Mouse (Mus musculus) ovary, postnatal 14 days (tissue): ENCODE measurements at regions not wholly inside any gene's neighbourhood (a gene's known extent, or its start where the extent isn't known, plus 50 kb on each side); places are given as distances from the start of the nearest gene placed in this dataset.

Source experiments
- DNase-seq: peaks from one replicate; pipeline ENCODE4 v3.0.0; 2022; ENCODE audit warnings: low spot score

DNA sequence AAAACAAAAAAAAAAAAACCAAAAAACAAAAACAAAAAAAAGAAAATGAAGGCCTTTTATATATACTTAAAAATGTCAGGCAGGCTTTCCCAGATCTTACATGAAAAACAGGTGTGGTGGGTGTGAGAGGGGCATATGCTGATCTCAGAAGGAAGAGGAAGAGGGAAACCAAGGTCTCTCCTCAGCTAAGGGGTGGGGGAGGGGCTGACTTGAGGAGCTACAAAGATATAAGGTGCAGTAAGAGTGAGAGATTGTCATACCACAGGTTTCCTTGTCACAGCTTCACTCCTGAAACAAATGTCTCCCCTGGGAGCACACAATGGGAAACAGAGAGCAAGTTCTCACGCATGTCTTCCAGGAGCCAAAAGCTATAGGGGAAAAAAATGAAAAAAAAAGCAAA, 440.0 kb downstream of the Tns3 start:
- no peak for DNase-seq

DNA sequence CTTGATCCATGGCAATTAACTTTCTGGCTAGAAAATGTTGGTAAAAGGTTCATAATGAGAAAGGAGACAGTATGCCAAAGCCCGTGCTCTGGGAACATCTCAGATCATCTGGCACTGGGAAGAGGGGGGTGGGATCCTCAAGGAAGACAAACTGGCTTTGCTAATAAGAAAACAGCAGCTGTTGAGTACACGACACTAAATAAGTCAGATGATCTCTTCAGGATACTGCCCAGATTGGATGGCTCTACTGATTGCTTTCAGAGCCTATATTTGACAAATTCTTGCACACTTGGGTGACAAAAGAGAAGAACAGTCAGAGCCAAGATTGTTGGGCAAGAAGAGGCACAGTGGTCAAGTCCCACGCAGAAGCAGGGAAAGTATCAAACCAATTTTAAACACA, 443.7 kb downstream of the Tns3 start:
- DNase-seq = no peak

DNA sequence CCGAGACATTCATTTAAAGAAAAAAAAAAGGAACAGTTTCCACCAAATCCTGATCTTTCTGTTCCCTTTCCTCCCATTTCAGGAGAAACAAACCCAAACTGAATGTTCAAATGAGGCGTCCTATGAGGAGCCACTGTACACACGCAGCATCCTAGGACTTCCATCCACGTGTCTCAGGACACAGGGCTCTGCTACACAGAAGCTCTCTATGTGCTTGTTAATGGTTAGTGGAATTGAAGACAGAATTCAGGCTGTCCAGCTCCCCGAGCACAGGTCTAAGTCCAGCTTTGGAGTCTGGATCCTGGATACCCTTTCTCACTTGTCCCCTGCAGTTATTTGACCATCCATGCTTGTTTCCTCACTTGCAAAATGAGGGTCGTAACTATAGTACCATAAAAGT, 444.4 kb downstream of the Tns3 start:
- DNase-seq = no peak

DNA sequence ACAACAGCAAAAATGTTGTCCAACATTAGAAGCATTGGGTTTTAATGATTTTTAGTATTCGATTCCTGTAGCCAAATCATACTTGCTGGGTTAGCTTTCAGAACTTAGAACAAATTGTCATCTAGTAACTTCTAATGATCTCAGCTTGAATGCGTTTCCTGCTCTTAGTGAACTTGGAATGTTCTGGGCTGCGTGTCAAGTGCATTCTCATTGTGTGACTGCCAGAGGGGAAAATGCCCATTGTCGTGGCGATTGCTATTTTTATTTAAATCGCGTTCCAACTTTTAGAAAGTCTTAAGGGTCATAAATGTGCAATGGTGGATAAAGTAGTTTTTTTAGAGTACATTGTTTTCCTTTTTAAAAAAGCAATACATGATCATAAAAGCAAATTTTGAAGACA, 448.7 kb downstream of the Tns3 start:
- no peak for DNase-seq

DNA sequence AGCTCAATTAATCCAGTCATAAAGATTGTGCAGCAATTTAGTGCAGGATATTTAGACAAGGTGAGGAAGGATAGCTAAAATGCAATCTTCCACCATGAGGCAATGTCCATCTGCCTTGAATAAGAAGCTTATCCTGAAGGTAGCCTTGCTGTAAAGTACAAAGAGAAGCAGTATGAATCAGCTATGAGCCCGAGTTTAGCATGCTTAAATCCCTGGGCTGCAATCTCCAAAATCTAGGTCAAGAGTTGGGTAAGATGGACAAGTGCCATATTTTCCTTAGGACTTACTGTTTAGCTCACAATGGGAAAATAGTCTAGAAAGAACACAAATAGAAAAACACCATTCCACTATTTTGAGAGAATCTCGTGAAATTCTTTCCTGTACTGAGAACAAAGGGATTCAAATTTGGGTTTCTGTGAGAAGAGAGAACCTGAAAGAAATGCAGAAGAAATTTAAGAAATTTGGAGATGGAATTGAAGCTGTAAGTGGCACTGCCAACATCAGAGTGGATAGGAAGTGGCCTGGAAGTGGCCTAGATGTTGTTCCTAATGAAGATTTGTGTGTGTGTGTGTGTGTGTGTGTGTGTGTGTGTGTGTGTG, 449.9 kb downstream of the Tns3 start:
- no peak for DNase-seq

DNA sequence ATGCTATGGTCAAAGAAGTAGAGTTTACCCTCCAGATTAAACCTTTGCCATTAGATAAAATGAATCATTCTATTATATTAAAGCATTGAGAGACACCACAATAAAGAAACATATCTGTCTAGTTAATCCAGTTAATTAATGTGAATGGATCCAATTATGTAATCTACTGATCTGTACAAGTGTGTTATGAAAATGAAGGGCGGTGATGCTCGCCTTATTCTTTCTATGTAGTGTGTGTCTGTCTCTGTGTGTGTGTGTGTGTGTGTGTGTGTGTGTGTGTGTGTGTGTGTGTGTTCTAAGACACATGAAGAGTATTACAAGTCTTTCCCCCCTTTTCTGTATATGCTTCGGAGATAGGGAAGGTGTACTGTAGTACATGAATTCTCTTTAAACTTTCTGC, 451.2 kb downstream of the Tns3 start:
- DNase-seq = no peak

DNA sequence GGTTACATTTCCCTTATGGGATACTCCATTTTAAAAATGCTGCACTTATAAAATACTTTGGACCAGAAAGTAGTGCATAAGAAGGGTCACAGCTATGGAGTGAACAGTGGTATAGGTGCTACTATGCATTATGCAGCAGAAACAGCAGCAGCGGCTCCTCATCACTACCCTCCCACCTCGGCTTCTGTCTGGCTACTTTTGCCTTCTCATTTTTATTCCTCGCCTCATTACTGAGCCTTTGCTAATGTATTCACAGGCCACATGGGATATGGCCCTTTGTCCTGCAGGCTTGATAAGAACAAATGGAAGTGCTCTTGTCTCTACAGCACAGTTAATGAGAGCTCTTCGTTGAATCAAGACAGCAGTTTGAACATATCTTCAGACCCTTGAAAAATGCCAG, 451.6 kb downstream of the Tns3 start:
- DNase-seq = no peak

DNA sequence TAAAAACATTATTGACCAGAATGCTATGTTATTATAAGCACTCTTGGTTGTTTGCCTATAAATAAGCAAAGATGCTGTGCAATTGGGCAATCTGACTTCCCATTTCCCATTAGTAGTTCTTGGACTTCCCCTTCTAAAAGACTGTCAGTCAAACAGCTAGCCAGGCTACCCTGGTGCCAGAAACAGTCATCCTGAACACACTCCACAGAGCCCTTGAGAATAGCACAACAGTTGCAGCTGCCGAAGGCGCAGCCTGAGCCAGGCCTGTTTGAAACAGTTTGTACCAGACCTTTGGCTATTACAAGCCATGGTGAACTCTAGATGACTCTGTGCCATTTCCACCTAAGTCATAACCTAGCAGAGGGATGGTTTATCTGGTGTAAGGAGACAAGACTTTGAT, 455.3 kb downstream of the Tns3 start:
- no peak for DNase-seq

DNA sequence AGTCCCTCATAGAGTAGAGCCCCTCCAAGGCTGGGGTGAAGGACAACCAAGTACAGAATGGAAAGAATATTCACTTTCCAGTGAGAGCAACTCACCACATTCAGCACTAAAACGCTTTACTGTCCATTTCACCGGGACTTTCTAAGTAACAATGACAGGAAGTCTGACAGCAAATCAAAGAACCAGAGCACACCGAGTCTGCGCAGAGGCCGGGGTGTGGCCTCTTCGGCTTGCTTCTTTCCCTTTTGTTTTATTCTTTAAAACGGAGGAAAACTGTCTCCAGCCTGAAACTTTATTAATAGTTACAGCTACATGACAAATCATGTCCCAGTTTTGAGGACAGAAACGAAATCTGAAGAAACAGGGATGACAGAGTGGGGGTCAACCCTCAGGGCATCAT, 465.0 kb downstream of the Tns3 start:
- DNase-seq = no peak
